Mouse (Mus musculus): Measurements from ENCODE around the gene Nup37. TPM values are rescaled to one million over a fixed set of nuclear protein-coding genes. Genes with fewer than 3 reads are reported as not detected.

The Nup37 gene
- total RNA-seq (2021): 10 to 100 TPM; 11.5 to 12.6 TPM

DNA sequence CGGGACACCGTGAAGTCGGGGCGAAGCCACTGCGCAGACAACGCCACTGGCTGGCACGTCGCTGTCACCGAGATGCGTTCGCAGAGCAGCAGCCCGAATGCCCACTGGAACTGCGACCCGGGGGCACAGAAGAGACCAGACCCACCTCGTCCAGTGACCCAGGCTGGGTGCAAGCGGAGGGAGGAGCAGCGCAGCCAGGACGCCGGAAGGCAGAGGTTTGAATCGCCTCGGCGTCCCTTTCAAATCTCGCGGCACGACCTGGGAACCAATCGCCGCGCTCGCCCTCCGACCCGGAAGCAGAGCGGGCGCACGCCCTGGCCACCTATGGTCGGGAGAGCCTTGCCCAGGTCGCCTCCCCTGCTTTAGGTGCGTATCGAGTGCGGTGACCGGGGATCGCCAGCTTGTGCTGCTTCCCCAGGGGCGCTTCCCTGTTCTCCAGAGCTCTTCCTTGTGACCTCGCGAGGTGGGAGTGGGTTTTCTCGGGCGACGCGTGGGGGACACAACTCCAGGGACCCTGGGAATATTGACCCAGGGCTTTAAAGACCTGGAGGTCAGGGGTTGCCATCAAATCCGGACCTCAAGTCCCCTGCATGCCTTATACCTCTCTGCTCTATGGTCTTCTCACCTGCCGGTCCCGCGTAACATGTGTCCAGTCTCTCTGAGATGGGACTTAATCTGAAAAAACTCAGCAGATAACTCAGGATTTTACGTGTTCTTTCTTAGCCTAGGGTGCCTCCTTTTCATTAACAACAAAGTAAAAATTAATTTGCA is at the start of gene Nup37, which contains the start of gene Parpbp:
Nup37 (plus strand) TSS at position 286 of the 771 bp plus-strand sequence.
Parpbp (minus strand) TSS at position 235 of the 771 bp plus-strand sequence.
- DNase-seq: peak; percentile 93

DNA sequence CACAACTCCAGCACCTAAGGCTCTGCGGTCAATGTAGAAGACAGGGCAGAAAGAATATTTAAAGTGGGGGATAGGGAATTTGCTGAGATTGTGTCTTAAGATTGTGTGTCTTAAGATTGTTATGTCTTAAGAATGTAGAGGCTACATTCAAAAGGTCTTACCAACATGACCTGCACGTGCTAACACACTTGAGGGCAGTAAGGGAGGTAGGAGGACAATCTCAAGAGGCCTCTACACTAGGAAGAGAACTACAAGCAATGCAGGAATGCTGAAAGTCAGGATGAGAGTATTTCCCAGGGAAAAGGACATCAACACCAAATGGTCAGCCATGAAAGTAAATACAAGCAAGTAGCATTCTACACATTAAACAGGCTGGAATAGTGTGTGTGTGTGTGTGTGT is 40.6 kb upstream of the Nup37 start:
- DNase-seq: no peak

DNA sequence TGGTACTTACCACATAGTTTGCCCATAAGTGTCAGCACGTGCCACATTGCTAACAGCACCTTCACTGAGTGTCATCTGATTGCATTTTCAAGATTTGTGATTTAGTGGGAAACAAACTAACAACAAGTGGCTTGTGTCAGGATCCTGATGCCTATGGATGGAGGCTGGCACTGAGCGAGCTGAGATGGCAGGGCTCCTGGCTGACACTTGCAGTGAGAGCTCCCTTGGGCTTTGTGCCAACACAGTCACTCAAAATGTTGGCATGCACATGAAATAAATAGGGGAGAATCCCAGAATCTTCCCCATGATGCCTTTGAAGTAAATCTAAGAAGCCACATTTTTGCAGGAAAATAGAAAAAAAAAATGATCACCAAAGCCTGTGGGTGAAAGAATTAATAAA is 33.5 kb upstream of the Nup37 start:
- no peak for DNase-seq

DNA sequence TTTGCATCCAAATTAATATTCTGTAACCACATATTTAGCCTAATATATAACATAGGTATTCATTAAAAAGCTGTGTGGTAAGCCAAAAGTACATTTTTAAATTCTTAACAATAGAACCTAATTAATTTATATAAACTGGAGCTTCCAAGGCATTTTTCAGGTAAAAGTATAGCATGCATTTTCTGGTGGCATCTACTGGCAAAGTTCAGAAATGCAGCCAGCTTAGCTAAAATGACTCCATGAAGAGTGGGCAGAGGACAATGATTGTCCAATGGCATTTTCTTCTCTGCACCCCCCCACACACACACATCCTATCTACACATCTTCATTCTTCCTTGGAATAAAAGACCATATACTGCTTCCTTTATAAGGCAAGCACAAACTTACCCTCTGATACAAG is 27.1 kb upstream of the Nup37 start:
- no peak for DNase-seq

DNA sequence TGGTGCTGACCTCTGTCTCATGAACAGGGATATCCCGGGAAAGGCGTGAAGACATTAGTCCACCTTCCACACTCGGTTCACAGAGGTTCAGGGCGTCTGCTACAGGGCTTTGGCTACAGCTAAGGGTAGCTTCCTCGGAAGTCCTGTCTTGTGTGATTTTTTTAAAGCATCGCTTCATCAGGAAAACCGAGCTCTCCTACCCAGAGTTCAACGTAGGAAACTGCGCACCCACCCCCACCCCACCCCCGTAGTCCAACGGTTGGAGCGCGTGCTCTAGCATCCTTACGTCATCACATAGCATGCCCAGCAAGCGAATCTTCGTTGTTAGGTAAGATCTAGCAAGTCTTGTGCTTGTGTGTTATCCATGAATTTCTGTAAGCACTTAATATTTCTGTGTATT is 11.2 kb upstream of the Nup37 start:
- DNase-seq: no peak

DNA sequence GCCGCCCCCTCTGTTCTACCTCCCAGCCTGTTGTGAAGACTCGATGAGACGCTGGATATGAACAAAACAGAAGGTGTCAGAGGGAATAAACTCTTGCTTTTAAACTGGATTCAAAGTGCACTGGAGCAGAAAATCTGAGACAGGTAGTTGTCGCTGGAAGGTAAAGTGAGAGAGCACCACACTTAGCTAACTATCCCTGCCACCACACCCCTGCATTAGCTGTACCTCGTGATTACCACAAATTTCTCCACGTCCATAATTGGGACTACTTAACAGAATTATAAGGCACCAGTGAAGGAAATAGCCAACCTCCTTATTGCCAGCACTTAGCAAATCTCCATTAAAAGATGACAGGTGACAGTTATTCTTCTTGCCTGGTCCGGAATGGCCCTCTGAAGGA is 605 bp upstream of the Nup37 start:
- no peak for DNase-seq

DNA sequence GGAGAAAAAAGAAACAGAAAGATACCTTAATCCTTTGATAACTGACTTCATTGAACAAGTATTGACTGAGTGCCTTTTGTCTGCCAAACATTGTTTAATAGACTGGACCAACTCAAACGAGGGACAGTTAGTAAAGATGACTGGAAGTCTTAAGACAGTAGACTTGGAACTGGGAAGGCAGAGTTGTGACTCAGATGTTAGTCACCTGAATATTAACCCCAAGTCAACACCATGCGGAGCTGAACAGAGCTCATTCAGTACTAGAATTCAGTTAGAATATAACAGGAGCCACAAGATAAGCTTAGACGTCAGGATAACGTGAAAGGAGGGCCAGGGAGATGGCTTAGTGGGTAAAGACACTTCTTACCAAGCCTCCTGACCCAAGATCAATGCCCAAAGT is 3.6 kb downstream of the Nup37 start:
- DNase-seq: no peak

DNA sequence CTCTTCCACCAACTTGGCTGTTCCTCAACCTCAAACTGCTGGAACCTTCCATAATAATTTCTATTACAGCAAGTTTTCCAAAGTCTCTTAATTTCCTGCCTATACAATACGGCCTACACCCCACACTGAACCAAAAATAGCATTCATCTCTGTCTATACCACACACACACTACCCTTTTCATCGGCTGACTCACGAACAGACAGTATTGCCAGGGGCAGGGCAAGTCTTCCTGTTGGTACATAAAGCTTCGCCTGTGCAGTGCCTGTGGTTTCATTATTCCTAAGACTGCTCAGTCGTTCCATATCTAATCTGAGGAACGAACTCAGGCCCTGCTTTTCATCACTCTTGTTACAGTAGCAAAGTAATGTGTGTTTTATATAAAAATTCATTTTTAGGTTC is 4.9 kb downstream of the Nup37 start:
- no peak for DNase-seq

DNA sequence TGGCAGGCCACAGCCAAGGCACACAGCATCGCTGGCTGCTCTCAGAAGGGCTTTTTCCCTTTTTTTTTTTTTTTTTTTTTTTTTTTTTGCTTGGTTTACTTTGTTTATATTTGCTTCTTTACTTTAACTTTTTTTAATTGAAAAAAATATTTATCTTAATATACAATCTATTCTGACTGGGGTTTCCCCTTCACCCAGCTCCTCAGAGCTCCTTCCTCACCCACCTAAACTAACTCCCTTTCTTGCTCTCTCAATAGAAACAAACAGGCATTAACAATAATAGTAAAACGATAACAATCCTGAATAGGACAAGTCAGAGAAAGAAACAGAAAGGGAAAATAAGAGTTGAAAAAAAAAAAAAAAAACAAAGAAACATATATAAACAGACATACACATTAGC is 15.3 kb downstream of the Nup37 start:
- no peak for DNase-seq

DNA sequence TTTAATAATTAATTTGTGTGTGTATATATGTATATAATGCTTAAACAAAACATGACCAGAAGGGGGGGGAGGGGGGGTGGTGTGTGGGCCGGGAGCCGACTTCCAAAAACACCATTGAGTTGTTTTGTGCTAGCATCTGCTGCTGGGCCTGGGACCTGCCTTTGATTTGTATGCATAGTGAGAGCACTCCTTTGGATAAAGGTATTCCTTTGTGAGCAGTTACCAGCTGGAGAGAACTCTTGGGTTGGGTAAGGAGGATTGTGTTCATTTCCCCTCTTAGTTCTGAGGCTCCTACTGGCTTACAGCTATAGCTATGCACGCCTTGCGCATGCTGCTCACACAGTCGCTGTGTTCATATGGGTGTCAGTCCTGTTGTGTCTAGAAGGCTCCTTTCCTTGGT is 15.9 kb downstream of the Nup37 start:
- no peak for DNase-seq

DNA sequence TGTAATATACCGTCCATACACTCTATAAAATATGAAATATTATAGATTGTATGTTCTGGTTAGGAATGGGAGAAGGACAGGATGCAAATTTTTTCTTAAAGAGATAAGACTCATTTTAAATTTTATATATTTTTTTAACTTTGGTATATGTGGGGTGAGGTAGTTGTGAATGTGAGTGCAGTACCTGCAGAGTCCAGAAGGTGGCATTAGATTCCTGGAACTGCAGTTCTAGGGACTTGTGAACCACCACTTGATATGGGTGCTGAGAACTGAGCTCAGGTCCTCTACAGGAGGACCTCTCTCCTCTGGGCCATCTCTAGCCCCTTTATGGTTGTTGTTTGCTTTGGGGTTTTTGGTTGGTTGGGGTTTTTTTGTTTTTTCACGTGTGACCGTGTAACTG is 19.4 kb downstream of the Nup37 start:
- no peak for DNase-seq

DNA sequence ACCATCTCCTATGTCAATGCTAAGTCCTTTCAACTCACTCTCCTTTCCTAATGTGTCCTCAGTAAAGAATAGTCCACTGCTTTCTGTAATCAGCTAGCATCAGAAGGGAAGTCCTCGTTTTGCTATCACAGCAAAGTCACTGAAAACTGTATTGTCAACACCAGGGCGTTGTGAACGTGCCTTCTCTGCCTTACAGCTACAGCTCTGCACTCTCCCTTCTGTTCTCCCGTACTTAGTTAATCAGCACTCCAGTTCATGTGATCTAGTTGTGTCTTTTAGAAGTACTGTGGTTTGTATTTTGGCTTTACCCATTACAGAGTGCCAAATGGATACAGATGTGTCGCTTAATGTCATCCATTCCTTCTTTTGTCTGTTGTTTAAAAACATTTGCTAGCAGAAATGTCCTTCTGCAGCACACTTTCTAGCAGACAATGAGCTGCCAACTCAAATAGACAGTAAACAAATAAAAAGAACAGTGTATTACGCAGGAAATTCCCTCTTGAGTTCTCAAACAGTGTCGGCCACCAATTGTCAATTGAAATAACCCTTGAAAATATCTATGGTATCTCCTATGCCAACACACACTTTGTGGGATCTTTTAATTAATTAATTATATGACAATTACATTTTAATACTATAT is 20.8 kb downstream of the Nup37 start:
- DNase-seq: no peak

DNA sequence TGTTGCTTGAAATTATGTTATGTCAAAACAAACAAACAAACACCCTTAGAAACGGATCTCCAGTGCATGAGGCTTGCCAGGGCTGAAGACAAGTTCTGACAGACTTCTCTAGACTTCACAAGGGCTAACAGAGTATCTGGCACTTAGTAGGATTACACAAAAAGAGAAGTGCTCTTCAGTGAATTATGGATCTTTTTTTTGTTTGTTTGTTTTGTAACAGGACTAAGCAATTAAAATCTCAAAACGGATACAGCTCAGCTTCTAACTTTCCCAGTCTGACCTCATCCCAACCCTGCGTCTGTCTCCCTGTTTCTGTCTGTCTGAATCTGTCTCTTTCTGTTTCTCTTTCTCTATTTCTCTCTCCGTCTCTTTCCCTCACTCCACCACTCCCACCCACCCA is 53.7 kb downstream of the Nup37 start:
- DNase-seq: no peak

DNA sequence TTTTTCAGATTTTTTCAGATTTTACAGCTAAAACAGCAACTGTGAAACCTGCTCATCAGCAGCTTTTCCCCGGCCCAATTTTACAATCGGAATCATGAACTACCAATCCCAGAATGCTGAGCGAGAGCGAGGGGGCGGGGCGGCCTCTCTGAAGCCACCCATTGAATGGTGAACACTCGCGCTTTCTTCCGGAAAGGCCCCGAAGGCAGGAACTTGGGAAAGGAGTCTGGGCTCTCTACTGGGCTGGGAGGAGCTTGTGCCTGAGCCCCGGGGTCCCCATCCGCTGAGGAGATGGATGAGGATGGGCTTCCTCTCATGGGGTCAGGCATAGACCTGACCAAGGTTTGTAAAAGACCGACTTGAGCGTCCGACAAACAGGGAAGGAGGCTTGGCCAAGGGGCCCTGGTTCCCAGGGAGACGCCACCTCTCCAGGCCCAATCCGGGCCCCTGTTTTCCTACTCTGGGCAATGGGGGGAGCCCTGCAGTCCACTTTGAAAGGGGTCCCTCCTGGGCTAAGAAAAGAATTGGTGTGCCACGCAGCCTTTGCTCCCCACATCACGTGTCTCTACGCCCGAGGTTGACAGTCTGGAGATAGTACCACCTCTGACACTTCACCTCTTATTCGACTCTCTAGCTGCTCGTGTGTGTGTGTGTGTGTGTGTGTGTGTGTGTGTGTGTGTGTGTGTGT is 54.3 kb downstream of the Nup37 start, which contains the start of gene Washc3:
Washc3 (plus strand) TSS at position 143 of the 688 bp plus-strand sequence.
- DNase-seq: peak; percentile 93

DNA sequence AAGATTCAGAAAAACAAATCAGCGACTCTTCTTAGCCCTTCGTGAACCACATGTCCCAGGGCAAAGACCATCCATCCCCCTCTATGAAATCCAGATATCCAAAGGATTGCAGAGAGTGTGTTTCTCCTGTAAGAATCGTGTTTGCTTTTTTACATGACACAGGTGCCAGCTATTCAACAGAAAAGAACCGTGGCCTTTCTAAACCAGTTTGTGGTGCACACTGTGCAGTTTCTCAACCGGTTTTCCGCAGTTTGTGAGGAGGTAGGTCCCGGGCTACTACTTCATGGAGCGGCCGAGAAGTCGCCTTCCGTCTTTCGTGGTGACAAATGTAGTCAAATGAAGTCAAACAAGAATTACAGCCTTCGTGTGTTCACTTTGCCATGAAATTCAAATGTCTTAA is 54.9 kb downstream of the Nup37 start:
- DNase-seq: no peak

DNA sequence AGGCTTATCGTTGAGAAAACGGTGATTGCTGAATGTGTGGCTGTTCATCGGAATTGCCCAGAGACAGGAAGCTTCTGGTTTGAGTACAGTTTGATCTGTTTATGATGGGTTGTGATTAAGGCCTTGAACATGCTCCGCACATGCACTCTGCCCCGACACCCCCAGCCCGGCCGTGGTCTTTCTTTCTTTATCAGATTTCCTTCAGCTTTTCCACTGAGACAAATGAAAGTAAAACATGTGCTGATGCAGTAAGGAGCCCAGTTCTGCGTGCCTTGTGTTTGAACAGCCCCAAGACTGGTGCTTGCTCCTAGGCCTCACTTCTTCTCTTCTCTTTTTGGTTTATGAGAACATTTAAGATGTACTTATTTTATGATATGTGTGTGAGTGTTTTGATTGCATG is 55.8 kb downstream of the Nup37 start:
- DNase-seq: no peak

DNA sequence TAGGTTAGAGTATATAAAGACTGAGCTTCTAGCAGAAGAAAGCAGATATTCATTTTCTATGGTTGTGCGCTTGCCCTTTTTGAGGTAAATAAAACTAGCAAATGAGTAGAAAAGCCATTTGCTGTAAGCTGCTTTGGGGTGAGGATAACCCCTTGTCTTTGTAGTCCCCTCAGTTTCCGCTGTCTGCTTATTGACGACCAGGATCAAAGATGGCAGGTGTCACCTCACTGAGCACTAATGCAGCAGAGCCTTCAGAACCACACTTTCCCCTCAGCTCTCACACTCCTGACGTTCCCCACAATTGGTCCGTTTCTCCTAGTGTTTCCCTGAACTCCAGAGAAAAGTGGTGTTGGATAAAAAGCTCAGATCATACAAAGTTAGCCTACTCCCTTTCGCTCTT is 56.4 kb downstream of the Nup37 start:
- no peak for DNase-seq

DNA sequence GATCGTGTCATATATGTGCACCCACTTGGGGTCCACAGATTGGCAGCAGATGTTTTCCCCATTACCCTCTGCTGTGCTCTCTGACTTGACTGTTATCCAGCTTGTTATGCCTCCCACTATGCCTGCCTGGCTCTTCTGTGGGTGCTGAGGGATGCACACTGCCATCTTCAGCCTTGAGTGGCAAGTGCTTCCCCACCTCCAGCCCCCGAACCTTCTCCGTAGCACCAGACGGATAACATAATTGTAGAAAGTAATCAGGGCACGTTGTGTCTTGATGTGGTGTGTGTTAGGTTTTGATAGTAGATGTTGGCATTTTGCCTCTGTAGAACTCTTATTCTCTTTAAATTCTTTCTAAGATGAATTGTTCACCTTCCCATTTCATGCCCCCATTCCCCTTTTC is 65.9 kb downstream of the Nup37 start:
- no peak for DNase-seq

DNA sequence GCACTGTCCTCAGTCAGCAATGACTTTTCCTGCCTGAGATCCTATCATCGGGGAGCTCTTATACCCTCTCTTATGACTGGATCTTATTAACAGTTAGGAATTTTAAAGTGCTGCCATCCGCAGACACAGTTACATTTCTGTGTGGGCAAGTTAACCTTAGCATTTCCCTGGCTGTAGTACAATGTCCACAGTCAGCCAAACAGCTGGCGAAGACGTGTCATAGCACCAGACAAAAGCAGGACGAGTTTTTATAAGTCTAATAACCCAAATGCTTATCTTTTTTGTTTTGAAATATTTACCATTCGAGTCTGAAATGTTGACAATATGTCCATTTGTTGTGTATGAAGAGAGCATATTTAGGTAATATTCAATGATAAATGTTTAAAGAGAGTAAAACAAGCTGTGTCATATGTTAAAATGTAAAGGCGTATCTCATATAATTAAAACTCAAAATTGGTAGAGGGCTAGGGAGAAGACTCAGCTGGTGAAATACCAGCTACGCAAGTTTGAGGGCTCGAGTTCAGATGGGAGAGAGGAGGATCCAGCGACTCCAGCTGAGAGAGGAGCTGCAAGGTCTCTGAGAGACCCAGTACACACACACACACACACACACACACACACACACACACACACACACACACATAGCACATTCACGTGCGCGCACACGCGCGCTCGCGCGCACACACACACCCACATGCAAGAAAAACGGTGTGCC is 68.2 kb downstream of the Nup37 start:
- DNase-seq: no peak

DNA sequence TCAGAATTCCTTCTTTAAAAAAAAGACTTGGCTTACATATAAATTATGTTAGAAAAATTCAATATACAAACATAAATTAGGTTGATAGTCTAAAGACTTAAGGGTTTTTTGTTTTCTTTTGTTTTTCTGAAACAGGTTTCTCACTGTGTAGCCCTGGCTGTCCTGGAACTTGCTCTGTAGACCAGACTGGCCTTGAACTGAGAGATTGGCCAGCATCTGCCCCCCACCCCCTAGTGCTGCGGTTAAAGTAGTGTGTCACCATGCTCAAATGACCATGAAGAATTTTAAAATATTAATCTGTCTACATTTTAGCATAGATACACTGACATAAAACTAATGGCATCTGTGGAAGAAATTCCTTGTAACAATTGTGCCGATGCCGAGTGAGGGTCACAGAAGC is 71.4 kb downstream of the Nup37 start:
- DNase-seq: no peak

DNA sequence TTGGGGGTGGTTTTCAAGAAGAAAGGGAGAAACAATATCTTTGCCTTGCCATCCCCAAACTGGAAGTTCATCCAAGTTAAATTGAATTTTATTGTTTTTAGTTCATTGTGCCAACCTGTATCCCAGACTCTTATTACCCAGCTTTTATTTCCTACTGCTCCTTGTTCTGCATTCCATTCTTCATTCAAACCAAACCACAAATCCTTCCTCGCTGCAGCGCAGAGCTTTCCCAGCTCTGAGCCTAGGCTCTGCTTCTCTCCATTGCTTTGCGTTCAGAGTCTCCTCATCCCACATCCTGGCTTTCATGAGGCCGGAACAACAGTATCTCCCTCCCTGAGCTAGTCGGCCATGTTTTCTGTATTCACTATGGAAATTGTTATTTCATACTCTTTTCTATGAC is 74.9 kb downstream of the Nup37 start:
- no peak for DNase-seq

DNA sequence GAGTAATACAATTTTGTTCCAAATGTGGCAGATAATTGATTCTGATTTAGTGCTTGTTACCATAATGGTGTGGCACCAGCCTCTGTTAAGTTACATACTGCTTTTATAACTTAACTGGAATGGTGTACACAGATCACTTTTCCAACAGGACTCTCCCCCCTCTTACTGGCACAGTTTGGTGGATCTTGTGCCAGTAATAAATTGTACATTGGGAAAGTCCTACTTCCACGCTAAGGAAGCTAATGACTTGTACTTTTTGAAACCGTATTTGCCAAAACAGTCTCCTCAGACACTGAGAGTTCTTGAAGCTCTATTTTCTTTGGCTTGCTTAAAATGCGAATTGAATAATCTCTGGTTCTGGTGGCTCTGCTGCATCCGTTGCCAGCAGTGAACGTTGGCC is 78.6 kb downstream of the Nup37 start:
- no peak for DNase-seq

DNA sequence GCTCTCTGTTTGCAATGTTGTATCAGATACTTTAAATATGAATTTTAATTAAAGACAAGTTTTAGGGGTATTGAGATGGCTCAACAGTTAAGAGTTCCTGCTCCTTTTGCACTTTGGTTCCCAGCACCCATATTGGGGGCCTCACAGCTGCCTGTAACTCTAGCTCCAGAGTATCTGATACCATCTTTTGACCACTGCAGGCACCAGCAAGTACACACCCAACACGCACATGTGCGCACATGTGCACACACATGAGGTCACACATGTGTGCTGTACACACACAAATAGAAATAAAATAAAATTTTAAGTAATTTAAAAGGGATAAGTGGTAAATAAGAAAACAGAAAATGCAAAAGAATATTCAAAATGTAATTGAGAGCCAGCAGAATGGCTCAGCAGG is 81.2 kb downstream of the Nup37 start:
- DNase-seq: no peak
